Mouse (Mus musculus) stomach, embryonic 15.5 days (tissue): ENCODE results near the gene Tmem82. TPM values are rescaled to one million over a fixed set of nuclear protein-coding genes. Genes with fewer than 3 reads are reported as not detected.

Experiments
- ATAC-seq: fragments of 200-750 bp; cut with Nextera tagmentation; 2 replicates; pipeline ENCODE4 v1.8.0; 2017; ENCODE audit warnings: low read depth, moderate number of reproducible peaks, moderate TSS enrichment; ENCODE audit not compliant: insufficient read depth, low FRiP score
- H3K27ac ChIP-seq: fragments of 300-500 bp; sonication (generic); 2 replicates; pipeline ENCODE4 v1.5.1; 2015; ENCODE audit warnings: mild to moderate bottlenecking, inconsistent platforms
- H3K27me3 ChIP-seq: fragments of 300-500 bp; sonication (generic); replicated peaks from 2 replicates; pipeline ENCODE4 v1.6.1; 2015; ENCODE audit warnings: inconsistent platforms
- H3K36me3 ChIP-seq: fragments of 300-500 bp; sonication (generic); 2 replicates; pipeline ENCODE4 v1.6.1; 2015; ENCODE audit warnings: inconsistent platforms
- H3K4me1 ChIP-seq: fragments of 300-500 bp; sonication (generic); 2 replicates; pipeline ENCODE4 v1.6.1; 2015; ENCODE audit warnings: inconsistent platforms
- H3K4me2 ChIP-seq: fragments of 300-500 bp; sonication (generic); 2 replicates; pipeline ENCODE4 v1.6.1; 2015; ENCODE audit warnings: mild to moderate bottlenecking, inconsistent platforms
- H3K4me3 ChIP-seq: fragments of 300-500 bp; sonication (generic); replicated peaks from 2 replicates; pipeline ENCODE4 v1.5.1; 2015; ENCODE audit warnings: inconsistent platforms
- H3K9ac ChIP-seq: fragments of 300-500 bp; sonication (generic); 2 replicates; pipeline ENCODE4 v1.6.1; 2015; ENCODE audit warnings: inconsistent platforms
- H3K9me3 ChIP-seq: fragments of 300-500 bp; sonication (generic); 2 replicates; pipeline ENCODE4 v1.6.1; 2016; ENCODE audit warnings: inconsistent platforms
- WGBS: fragments of 180-500 bp; shearing (Covaris S2); methylation state at CpG from one replicate; pipeline ENCODE4 v1.1.7; 2015; 5-methylcytosine and 5-hydroxymethylcytosine counted together
- polyA plus RNA-seq: library from polyadenylated mRNA; unstranded; fragments of >200 nt; fragmentation: Nextera tagmentation; extraction: Ambion mirVana; gene quantifications from 2 replicates; pipeline ENCODE4 v1.2.1, GENCODE M21; 2015

Gene Tmem82
- polyA plus RNA-seq, 1 experiment from 2014 or later: 4.0 TPM

DNA sequence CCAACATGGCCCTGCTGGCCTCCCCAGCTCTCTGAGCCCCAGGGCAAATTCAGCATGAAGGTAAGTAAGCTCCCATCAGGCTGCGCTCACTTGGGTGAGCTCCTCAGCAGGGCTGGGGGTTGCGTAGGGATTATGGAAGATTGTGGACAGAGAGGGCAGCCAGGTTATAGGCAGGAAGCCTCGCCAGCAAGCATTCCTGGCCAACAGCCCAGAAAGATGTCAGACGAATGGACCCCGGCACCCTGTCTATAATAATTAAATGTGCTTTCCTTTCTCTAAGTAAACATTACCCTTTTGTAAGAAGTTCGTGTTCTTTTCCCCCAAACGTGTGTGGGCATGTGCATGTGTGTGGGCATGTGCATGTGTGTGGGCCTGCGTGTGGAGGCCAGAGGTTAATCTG is 13.9 kb downstream of the Tmem82 start:
- no peak for ATAC-seq
- Histone ChIP-seq H3K36me3 (no peaks in the 10 kb centered on the region), H3K9ac (no peak overlapping the region), H3K4me1 (peaks cover 15% of the 10 kb centered on the region), H3K4me3 (no peak overlapping the region), H3K27ac (peak overlapping the region; percentile 70), H3K27me3 (no peaks in the 10 kb centered on the region), H3K9me3 (no peaks in the 10 kb centered on the region), H3K4me2 (0 out of 2 replicates have a peak overlapping the region, but pooled peaks have one; percentile 19)
- whole genome bisulfite sequencing: 37% methylated on average over 8 of the region's 8 CpGs

DNA sequence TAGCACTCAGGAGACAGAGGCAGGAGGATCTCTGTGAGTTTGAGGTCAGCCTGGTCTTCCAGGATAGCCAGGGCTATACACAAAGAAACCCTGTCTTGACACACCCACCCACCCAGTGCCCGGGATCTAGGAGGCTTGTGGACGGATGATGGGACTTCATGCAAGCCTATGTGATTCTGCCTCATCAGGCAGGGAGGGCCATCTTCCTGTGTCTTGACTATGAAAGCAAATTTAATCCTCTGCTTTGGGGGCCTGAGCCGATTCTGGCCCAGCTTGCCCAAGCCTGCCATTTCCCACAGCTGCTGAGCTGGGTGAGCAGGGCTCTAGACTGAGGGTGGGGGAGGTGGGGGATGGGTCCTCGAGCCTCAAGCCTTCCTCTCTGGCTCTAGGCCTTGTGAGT is 14.5 kb downstream of the Tmem82 start:
- Histone ChIP-seq H3K9me3 (no peaks in the 10 kb centered on the region), H3K27me3 (no peaks in the 10 kb centered on the region), H3K36me3 (no peaks in the 10 kb centered on the region), H3K27ac (peak overlapping the region; percentile 70), H3K4me2 (no peak overlapping the region), H3K4me3 (no peak overlapping the region), H3K9ac (no peak overlapping the region), H3K4me1 (peaks cover 15% of the 10 kb centered on the region)
- WGBS: 51% methylated on average over 4 of the region's 4 CpGs
- ATAC-seq: no peak

DNA sequence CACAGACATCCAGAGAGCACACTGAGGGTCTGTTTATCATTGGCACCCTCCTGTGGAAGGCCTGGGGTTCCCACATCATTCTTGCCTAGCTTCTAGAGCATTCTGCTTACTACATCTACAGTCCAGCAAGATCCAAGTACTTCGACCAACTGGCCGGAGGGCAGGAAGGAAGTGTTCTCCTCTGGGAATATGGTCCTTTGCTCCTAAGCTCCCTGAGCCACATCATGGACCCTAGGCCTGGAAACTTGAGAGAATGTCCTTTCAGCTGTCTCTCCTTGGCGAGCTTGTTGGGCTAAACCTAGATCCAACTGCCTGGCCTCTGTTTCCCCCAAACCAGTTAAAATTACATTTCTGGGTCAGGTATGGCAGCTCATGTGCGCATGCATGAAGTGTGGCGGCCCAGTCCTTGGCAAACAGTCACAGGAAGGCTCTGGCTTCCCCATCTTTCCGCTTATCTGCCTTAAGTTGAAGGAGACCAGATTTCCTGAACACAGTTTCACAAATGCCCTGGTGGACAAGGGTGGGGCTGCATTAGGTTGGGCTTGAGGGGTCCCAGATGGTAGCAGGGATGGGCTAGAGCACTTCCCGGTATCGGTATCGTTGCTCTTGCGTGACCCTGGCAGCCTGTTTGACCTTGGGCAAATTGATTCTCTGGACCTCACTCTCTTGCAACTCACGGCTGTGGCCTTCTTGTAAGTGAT is 15.8 kb downstream of the Tmem82 start:
- no peak overlapping the region for H3K4me2 ChIP-seq

DNA sequence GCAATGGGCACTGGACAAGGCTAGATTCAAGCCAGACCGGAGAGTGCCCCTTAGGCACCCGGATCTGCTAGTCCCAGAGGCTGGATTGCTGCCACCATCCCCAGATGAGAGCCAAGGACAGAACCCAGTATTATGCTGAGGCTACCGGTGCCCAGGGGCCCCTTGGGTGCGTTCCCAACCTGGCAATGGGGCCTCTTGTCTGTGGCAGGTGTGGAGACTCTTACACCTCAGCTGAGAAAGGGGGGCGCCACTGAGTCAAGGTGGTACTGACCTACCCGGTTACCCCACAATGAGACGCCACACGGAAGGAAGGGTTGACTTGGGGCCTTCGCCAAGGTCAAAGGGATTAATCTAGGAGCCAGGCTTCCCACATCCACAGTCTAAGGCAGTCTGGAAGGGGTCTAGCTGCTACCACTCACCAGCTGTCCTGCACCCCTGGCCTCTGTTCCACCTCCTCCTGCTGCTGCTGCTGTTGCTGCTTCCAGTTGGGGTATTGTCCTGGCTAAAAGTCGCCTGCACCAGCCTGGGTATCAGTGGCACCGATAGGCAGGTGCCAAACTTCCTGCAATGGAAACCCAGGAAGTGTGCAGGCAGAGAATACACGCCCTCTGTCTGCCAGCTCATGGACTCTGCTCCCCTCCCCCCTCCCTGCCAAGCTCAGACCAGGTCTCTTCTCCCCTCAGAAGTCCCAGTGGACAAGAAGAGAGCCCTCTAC is 17.1 kb downstream of the Tmem82 start:
- no peak overlapping the region for H3K27ac ChIP-seq
- WGBS: 71% methylated on average over 12 of the region's 12 CpGs
- ATAC-seq: no peak
- peaks cover 32% of the 10 kb centered on the region for H3K4me1 ChIP-seq
- H3K9me3 ChIP-seq: no peaks in the 10 kb centered on the region
- no peaks in the 10 kb centered on the region for H3K27me3 ChIP-seq
- no peak overlapping the region for H3K4me2 ChIP-seq
- no peak overlapping the region for H3K4me3 ChIP-seq
- no peak overlapping the region for H3K9ac ChIP-seq
- no peaks in the 10 kb centered on the region for H3K36me3 ChIP-seq

More for the DNA sequence above, 15.8 kb downstream of the Tmem82 start:
- no peaks in the 10 kb centered on the region for H3K9me3 ChIP-seq
- H3K4me1 ChIP-seq: peaks cover 25% of the 10 kb centered on the region
- 64% methylated on average over 11 of the region's 11 CpGs for WGBS
- ATAC-seq: no peak
- no peak overlapping the region for H3K4me3 ChIP-seq
- no peak overlapping the region for H3K9ac ChIP-seq
- no peaks in the 10 kb centered on the region for H3K27me3 ChIP-seq
- H3K36me3 ChIP-seq: no peaks in the 10 kb centered on the region
- 0 out of 2 replicates have a peak overlapping the region, but pooled peaks have one; percentile 1 for H3K27ac ChIP-seq

DNA sequence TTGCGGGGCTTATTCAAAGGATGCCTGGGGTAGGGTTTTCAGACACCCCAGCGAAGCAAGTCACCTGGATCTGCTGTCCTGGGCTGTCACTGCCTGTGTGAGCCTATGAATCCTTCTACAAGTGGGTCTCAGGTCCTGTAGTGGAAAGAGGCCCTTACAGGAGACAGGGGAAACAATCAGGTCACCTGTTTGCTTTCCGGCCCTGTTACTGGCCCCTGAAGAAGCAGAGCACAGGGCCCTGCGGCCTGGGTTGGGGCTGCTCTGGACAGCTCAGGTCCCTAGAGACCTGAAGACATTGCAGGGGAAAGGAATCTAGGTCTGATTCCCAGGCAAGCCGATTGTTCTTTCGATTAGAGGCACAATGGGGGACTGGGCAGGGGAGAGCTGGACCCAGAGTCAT is 18.1 kb downstream of the Tmem82 start:
- H3K9ac ChIP-seq: no peak overlapping the region
- 43% methylated on average over 6 of the region's 6 CpGs for WGBS
- peak overlapping the region; percentile 71; the same call in 1 of the 2 replicates for H3K4me3 ChIP-seq
- H3K36me3 ChIP-seq: peaks cover 1% of the 10 kb centered on the region; the same call in 1 of the 2 replicates
- peaks cover 36% of the 10 kb centered on the region for H3K4me1 ChIP-seq
- peak overlapping the region; percentile 89 for H3K4me2 ChIP-seq
- no peaks in the 10 kb centered on the region for H3K27me3 ChIP-seq
- H3K9me3 ChIP-seq: no peaks in the 10 kb centered on the region
- ATAC-seq: no peak
- H3K27ac ChIP-seq: peak overlapping the region; percentile 94; the same call in 1 of the 2 replicates

DNA sequence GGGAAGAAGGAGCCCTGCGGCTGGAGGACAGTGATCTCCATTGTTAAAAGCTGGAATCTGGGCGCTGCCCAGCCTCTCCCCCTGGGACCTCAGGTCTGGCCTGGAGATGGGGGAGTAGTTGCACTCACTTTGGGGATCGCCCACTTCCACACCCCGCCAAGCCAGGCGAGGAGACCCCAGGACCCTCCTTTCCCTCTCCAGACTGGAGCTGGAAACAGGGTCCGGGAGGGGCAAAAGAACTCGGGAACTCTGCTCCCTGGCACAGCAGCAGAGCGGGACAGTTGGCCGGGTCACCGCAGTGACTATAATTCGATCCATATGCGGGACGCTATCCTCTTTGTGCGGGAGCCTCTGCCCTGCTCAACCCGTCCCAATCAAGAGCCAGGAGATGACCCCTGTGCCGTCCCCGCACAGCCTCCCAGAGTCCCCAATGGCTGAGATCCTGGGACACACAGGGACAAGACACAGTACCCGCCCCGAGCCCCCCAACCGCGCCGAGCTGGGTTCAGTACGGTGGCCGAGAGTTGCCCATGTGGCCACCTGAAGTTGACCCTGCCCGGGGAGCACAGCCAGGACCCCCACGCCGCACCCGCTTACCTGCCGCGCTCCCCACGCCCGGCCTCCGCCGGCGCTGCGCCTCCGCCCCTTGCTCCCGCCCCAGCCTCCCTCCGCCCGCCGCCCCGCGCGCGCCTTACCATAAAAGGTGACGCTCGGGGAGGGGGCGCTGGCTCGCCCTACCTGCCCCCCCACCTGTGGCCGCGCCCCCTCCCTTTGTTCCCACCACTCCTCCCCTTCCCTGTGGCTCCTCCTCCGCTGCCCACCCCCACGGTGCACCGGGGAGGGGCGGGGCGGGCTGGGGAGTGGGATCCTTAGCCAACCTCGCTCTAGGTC is 18.9 kb downstream of the Tmem82 start:
- peaks cover 9% of the 10 kb centered on the region for H3K36me3 ChIP-seq
- H3K4me3 ChIP-seq: peak overlapping the region; percentile 71
- H3K9ac ChIP-seq: peak overlapping the region; percentile 77
- H3K4me2 ChIP-seq: peak overlapping the region; percentile 89
- ATAC-seq: peak; percentile 32; the same call in 1 of the 2 replicates
- 1% methylated on average over 56 of the region's 57 CpGs for WGBS
- peak overlapping the region; percentile 94 for H3K27ac ChIP-seq
- no peaks in the 10 kb centered on the region for H3K27me3 ChIP-seq
- no peaks in the 10 kb centered on the region for H3K9me3 ChIP-seq
- peaks cover 36% of the 10 kb centered on the region for H3K4me1 ChIP-seq

DNA sequence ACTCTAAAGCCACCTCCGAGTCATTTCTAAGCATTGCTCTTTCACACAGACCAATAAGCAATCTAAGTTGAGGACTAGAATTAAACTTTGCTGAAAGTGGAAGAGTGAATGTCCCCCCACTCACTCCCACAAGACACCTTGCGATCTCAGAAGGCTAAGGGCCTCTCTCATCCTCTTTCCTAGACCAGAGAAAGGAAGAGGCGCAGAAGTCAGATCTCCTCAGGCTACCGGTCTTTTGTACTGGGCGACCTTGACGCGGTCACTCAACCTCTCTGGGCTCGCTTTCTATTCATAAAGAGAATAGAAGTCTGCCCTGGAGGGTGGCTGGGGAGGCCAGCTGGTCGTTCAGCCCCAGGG is 19.6 kb downstream of the Tmem82 start:
- WGBS: 1% methylated on average over 9 of the region's 9 CpGs
- Histone ChIP-seq H3K4me3 (peak overlapping the region; percentile 71), H3K9me3 (no peaks in the 10 kb centered on the region), H3K4me2 (peak overlapping the region; percentile 89), H3K27ac (peak overlapping the region; percentile 94), H3K27me3 (no peaks in the 10 kb centered on the region), H3K9ac (peak overlapping the region; percentile 77), H3K36me3 (peaks cover 15% of the 10 kb centered on the region), H3K4me1 (peaks cover 30% of the 10 kb centered on the region)
- no peak for ATAC-seq

GRCm38 (mm10) chr4:141598199-141598893 is 20.1 kb downstream of the Tmem82 start:
- WGBS: 2% methylated on average over 19 of the region's 19 CpGs
- Histone ChIP-seq H3K9ac (peak overlapping the region; percentile 77), H3K27me3 (no peaks in the 10 kb centered on the region), H3K4me1 (peaks cover 30% of the 10 kb centered on the region), H3K4me2 (peak overlapping the region; percentile 89), H3K9me3 (no peaks in the 10 kb centered on the region), H3K4me3 (peak overlapping the region; percentile 71), H3K36me3 (peaks cover 15% of the 10 kb centered on the region), H3K27ac (peak overlapping the region; percentile 94)
- peak; percentile 54; the same call in 1 of the 2 replicates for ATAC-seq

GRCm38 (mm10) chr4:141596700-141597328 is 21.6 kb downstream of the Tmem82 start:
- 85% methylated on average over 8 of the region's 8 CpGs for WGBS
- peaks cover 19% of the 10 kb centered on the region for H3K36me3 ChIP-seq
- no peak overlapping the region for H3K4me3 ChIP-seq
- no peak overlapping the region for H3K27ac ChIP-seq
- ATAC-seq: no peak
- H3K4me2 ChIP-seq: no peak overlapping the region
- H3K9ac ChIP-seq: no peak overlapping the region
- H3K27me3 ChIP-seq: no peaks in the 10 kb centered on the region
- no peaks in the 10 kb centered on the region for H3K9me3 ChIP-seq
- H3K4me1 ChIP-seq: peaks cover 30% of the 10 kb centered on the region

DNA sequence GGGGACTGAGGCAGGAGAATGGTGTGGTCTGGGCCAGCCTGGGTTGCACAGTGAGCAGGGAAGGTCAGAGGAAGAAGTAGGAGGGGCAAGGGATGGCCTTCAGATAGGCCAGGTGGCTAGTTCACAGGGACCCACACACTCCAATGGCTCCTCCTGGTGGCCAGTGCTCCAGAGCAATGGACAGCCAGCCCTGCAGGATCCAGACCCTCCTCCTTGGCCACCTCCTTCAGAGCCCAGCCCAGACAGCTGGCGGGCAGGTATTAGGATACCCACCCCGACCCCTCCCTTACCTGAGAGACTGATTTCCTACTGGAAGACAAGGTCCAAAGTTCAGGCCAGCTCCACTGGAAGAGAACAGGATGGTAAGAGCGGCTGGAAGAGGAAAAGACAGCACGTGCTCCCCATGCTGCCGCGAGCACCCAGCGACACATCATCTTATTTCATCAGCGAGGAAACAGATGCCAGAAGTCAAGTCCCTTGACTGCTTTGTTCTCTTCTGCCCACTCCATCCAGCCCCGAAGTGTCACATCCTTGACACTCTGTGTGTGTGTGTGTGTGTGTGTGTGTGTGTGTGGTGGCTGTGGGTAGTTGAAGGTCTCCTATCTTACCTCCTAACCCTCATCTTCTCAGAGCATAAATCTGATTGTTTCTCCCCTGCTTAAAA is 22.7 kb downstream of the Tmem82 start:
- Histone ChIP-seq H3K9ac (no peak overlapping the region), H3K4me1 (peaks cover 30% of the 10 kb centered on the region), H3K27ac (no peak overlapping the region), H3K4me3 (no peak overlapping the region), H3K9me3 (no peaks in the 10 kb centered on the region), H3K27me3 (no peaks in the 10 kb centered on the region), H3K36me3 (peaks cover 27% of the 10 kb centered on the region), H3K4me2 (no peak overlapping the region)
- WGBS: 73% methylated on average over 9 of the region's 9 CpGs
- ATAC-seq: no peak
